8 mouse cellular contexts compared by ENCODE assay signal in genomic region chr11:101140164-101140819, GRCm38 (mm10). TPM values are rescaled to one million over a fixed set of nuclear protein-coding genes. Genes with fewer than 3 reads are reported as not detected.
A peak's percentile ranks its signal among the peaks of the same experiment; 100 is the strongest.
DNase-seq lines count a peak whose midpoint lies in the region; ATAC-seq lines count a peak whose summit lies in the region.

No protein-coding gene starts in this region.

- peak overlapping the region; percentile 72 for H3K4me2 ChIP-seq in heart, embryonic 12.5 days
- H3K4me2 ChIP-seq in limb, embryonic 12.5 days: peak overlapping the region; percentile 52

- H3K27me3 ChIP-seq in heart, embryonic 12.5 days (replicated peaks): no peaks in the 10 kb centered on the region
- H3K27me3 ChIP-seq in limb, embryonic 12.5 days: peaks cover 26% of the 10 kb centered on the region

- 23% methylated on average over 27 of the region's 27 CpGs for whole genome bisulfite sequencing in heart, embryonic 12.5 days
- 53% methylated on average over 27 of the region's 27 CpGs for WGBS in limb, embryonic 12.5 days

- peak; percentile 77 for DNase-seq in retina, postnatal 1 day
- no peak for DNase-seq in retina, embryonic 14.5 days (ENCODE audit: low spot score)
- DNase-seq in naive thymus-derived CD4-positive, alpha-beta T cell, adult 2 months (ENCODE audit: low read depth): peak; percentile 42
- DNase-seq in adrenal gland, postnatal 36 days: no peak
- no peak for DNase-seq in gastrocnemius, postnatal 4 days (ENCODE audit: low spot score in 2 of 2)
- no peak for DNase-seq in left cerebral cortex, adult 9 months (ENCODE audit: low spot score in 2 of 2)

- H3K4me3 ChIP-seq in heart, embryonic 12.5 days: peak overlapping the region; percentile 43
- peak overlapping the region; percentile 26 for H3K4me3 ChIP-seq in limb, embryonic 12.5 days (replicated peaks)

- H3K4me1 ChIP-seq in heart, embryonic 12.5 days (replicated peaks): peaks cover 33% of the 10 kb centered on the region
- peaks cover 20% of the 10 kb centered on the region for H3K4me1 ChIP-seq in limb, embryonic 12.5 days (replicated peaks)

- peak overlapping the region; percentile 50; the same call in 1 of the 2 replicates for H3K27ac ChIP-seq in heart, embryonic 12.5 days (ENCODE audit: poor library complexity, severe bottlenecking)
- peak overlapping the region; percentile 82 for H3K27ac ChIP-seq in limb, embryonic 12.5 days

- ATAC-seq in heart, embryonic 12.5 days (ENCODE audit: insufficient number of reproducible peaks, low FRiP score): no peak
- ATAC-seq in limb, embryonic 12.5 days (ENCODE audit: insufficient number of reproducible peaks, insufficient read depth, low FRiP score, low TSS enrichment, low read depth): peak; percentile 50

- no peaks in the 10 kb centered on the region for H3K36me3 ChIP-seq in heart, embryonic 12.5 days
- H3K36me3 ChIP-seq in limb, embryonic 12.5 days: no peaks in the 10 kb centered on the region

- peak overlapping the region; percentile 68 for H3K9ac ChIP-seq in heart, embryonic 12.5 days
- peak overlapping the region; percentile 47 for H3K9ac ChIP-seq in limb, embryonic 12.5 days (replicated peaks)

- no peaks in the 10 kb centered on the region for H3K9me3 ChIP-seq in heart, embryonic 12.5 days (replicated peaks)
- no peaks in the 10 kb centered on the region for H3K9me3 ChIP-seq in limb, embryonic 12.5 days

RNA-seq across cellular contexts. Expression of gene Tubg2, which starts 15.4 kb away (rescaled TPM):
- 3.3 and 3.6 TPM in 2 replicates for polyA plus RNA-seq in heart, embryonic 12.5 days (2016; fragmentation: Nextera tagmentation; extraction: Ambion mirVana)
- 6.3 and 6.4 TPM in 2 replicates for polyA plus RNA-seq in limb, embryonic 12.5 days (2016; fragmentation: Nextera tagmentation; extraction: Ambion mirVana)
- total RNA-seq in adrenal gland, postnatal 36 days (2021): 1 to 10 TPM; 5.9 to 7.0 TPM
- 1 to 10 TPM; 6.8 TPM for total RNA-seq in gastrocnemius, postnatal 4 days (2021)

RNA-seq across cellular contexts. Expression of gene Tubg1, which starts 20.6 kb away (rescaled TPM):
- polyA plus RNA-seq in heart, embryonic 12.5 days (2016; fragmentation: Nextera tagmentation; extraction: Ambion mirVana): 77.3 and 78.8 TPM in 2 replicates
- polyA plus RNA-seq in limb, embryonic 12.5 days (2016; fragmentation: Nextera tagmentation; extraction: Ambion mirVana): 87.6 and 90.7 TPM in 2 replicates
- total RNA-seq in adrenal gland, postnatal 36 days (2021): 10 to 100 TPM; 41.3 to 42.7 TPM
- total RNA-seq in gastrocnemius, postnatal 4 days (2021): 10 to 100 TPM; 39.3 to 42.1 TPM

RNA-seq across cellular contexts. Expression of gene Retreg3, which starts 20.6 kb away (rescaled TPM):
- polyA plus RNA-seq in heart, embryonic 12.5 days (2016; fragmentation: Nextera tagmentation; extraction: Ambion mirVana): 15.2 and 15.9 TPM in 2 replicates
- 18.8 and 19.1 TPM in 2 replicates for polyA plus RNA-seq in limb, embryonic 12.5 days (2016; fragmentation: Nextera tagmentation; extraction: Ambion mirVana)
- 10 to 100 TPM; 53.2 to 57.2 TPM for total RNA-seq in adrenal gland, postnatal 36 days (2021)
- 10 to 100 TPM; 41.6 to 42.9 TPM for total RNA-seq in gastrocnemius, postnatal 4 days (2021)

RNA-seq across cellular contexts. Expression of gene Cntnap1, which starts 30.0 kb away (rescaled TPM):
- polyA plus RNA-seq in heart, embryonic 12.5 days (2016; fragmentation: Nextera tagmentation; extraction: Ambion mirVana): 0.37 and 0.71 TPM in 2 replicates
- polyA plus RNA-seq in limb, embryonic 12.5 days (2016; fragmentation: Nextera tagmentation; extraction: Ambion mirVana): 0.24 and 0.27 TPM in 2 replicates
- 1 to 10 TPM; 4.6 to 4.9 TPM for total RNA-seq in adrenal gland, postnatal 36 days (2021)
- 1 to 10 TPM; 3.2 to 4.1 TPM for total RNA-seq in gastrocnemius, postnatal 4 days (2021)

RNA-seq across cellular contexts. Expression of gene Plekhh3, which starts 30.9 kb away (rescaled TPM):
- polyA plus RNA-seq in heart, embryonic 12.5 days (2016; fragmentation: Nextera tagmentation; extraction: Ambion mirVana): 10.4 and 10.6 TPM in 2 replicates
- polyA plus RNA-seq in limb, embryonic 12.5 days (2016; fragmentation: Nextera tagmentation; extraction: Ambion mirVana): 5.3 and 7.0 TPM in 2 replicates
- total RNA-seq in adrenal gland, postnatal 36 days (2021): 10 to 100 TPM; 21.5 to 30.0 TPM
- total RNA-seq in gastrocnemius, postnatal 4 days (2021): 10 to 100 TPM; 39.5 to 41.4 TPM

Comparison
In these comparisons a context has a peak if more than half of its experiments do, and no peak if none do; other contexts are left out.
1. DNase-seq: peak in retina, postnatal 1 day (single experiment) and naive thymus-derived CD4-positive, alpha-beta T cell, adult 2 months (single experiment); none in retina, embryonic 14.5 days (single experiment), adrenal gland, postnatal 36 days (0 of 2), gastrocnemius, postnatal 4 days (0 of 2) and left cerebral cortex, adult 9 months (0 of 2).